ENCODE assay signal across 7 mouse cellular contexts in the genomic region with DNA sequence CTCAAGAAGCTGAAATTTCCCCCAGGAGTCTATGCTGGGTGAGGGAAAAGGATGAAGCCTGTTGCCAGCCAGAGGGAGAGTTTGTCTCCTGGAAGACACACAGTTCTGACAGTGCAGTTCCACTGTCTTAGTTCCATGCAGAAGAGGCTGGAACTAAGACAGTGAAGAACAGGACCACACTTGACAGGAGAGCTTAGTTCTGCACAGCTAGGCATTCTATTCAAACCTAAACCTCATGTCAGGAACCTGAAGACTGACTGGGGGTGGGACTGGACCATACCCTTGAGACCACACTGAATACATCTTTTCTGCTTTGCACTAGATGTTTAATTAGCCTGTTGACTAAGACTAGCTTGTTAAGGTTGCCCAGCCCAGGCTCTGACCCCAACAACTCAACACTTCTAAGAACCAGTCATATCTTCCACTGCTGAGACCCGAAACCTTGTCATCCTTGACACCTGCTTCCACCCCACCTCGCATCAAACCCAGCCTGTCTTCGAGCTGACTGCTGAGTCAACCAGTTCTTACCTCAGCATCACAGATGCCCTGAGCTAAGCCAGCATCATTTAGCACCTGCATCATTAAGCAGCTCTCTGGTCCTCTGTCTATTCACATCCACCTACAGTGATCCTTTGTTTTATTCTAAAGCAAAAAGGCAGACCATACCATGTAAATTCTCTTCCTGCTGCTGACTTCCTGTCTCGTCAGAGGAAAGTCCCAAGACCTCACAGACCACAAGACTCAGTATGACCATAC. TPM values are rescaled to one million over a fixed set of nuclear protein-coding genes. Genes with fewer than 3 reads are reported as not detected.
DNase-seq lines count a peak whose midpoint lies in the region; ATAC-seq and TF ChIP-seq lines count a peak whose summit lies in the region.

Gene Coq8a, minus strand, starts transcription at position 644 of the 756 bp plus-strand sequence.

- no peak for TF ChIP-seq POLR2A in bone marrow macrophage, adult 2 months (IDR thresholded peaks at IDR 0.05; ENCODE audit: borderline replicate concordance, low read depth, low read length)

- TF ChIP-seq CTCF in bone marrow macrophage, adult 2 months (IDR thresholded peaks at IDR 0.05; ENCODE audit: low read depth, low read length), result no peak

- H3K4me3 ChIP-seq in megakaryocyte, embryonic 14.5 days (replicated peaks), result peak within 1 kb of the TSS; percentile 86
- H3K4me3 ChIP-seq in bone marrow macrophage, adult 2 months (ENCODE audit: insufficient read depth, low read length), result 0 out of 2 replicates have a peak within 1 kb of the TSS, but pooled peaks have one; percentile 5

- no peak for ATAC-seq in megakaryocyte, adult 5-6 weeks (ENCODE audit: poor library complexity, severe bottlenecking)

- H3K4me1 ChIP-seq in megakaryocyte, embryonic 14.5 days, result peaks cover 62% of the 10 kb centered on the region
- peaks cover 34% of the 10 kb centered on the region for H3K4me1 ChIP-seq in bone marrow macrophage, adult 2 months (ENCODE audit: control insufficient read depth, insufficient read depth, low read length)

- H3K36me3 ChIP-seq in megakaryocyte, embryonic 14.5 days (replicated peaks; ENCODE audit: low read length), result peaks cover 6% of the 10 kb centered on the region

- no peaks in the 10 kb centered on the region for H3K27me3 ChIP-seq in megakaryocyte, embryonic 14.5 days (replicated peaks)

- peaks cover under 1% of the 10 kb centered on the region for H3K9me3 ChIP-seq in megakaryocyte, embryonic 14.5 days

- no peak within 1 kb of the TSS for H3K27ac ChIP-seq in bone marrow macrophage, adult 2 months (ENCODE audit: insufficient read depth, low read depth, low read length)

- intact Hi-C loops in heart, postnatal 14 days (cut with DNase I), result no loop called here

- DNase-seq in heart, postnatal 14 days, result no peak
- DNase-seq in spleen, postnatal 10 days (ENCODE audit: low spot score in 2 of 2), result peak; percentile 16 to 29
- no peak for DNase-seq in urinary bladder, adult 18-20 months (ENCODE audit: low spot score in 2 of 2)
- no peak for DNase-seq in right cerebral cortex, postnatal 10 days (ENCODE audit: low spot score in 2 of 2)

RNA-seq across cellular contexts. Expression of gene Coq8a, which starts in this region (rescaled TPM):
- polyA plus RNA-seq in megakaryocyte, embryonic 14.5 days (2012; ENCODE audit: insufficient read depth, low replicate concordance), result 3.1 and 3.4 TPM in 2 replicates
- total RNA-seq in megakaryocyte, adult 5-6 weeks (2015), result 1.5 and 2.4 TPM in 2 replicates
- 0.84 and 2.4 TPM in 2 replicates for total RNA-seq in megakaryocyte, adult 5-6 weeks (2017)
- 13.4 and 14.1 TPM in 2 replicates for polyA plus RNA-seq in bone marrow macrophage, adult 2 months (2012; ENCODE audit: insufficient read depth, insufficient read length, missing spikeins)
- 100 to 1,000 TPM; 741 to 790 TPM for total RNA-seq in heart, postnatal 14 days (2021)

Comparison
In these comparisons a context has a peak if more than half of its experiments do, and no peak if none do; other contexts are left out.
1. RNA of gene Coq8a (total RNA-seq): 741 to 790 TPM in heart, postnatal 14 days; 0.84 to 2.4 TPM in megakaryocyte, adult 5-6 weeks; every median in the first group is over 100 times any median in the second.
2. DNase-seq: peak in spleen, postnatal 10 days (2 of 2); none in heart, postnatal 14 days (0 of 2), urinary bladder, adult 18-20 months (0 of 2) and right cerebral cortex, postnatal 10 days (0 of 2).